Mouse (Mus musculus): ENCODE data around the gene Mlh3. TPM values are rescaled to one million over a fixed set of nuclear protein-coding genes. Genes with fewer than 3 reads are reported as not detected.
A peak's percentile ranks its signal among the peaks of the same experiment; 100 is the strongest.

The Mlh3 gene
- polyA plus RNA-seq, 1 experiment from 2014 or later, result 4.0 TPM

GRCm38 (mm10) chr12:85196191-85196590, 74.2 kb downstream of the Mlh3 start:
- 74% methylated on average over 10 of the region's 10 CpGs for WGBS (ENCODE audit: insufficient replicate concordance)
- no peak overlapping the region for H3K4me2 ChIP-seq
- no peaks in the 10 kb centered on the region for H3K36me3 ChIP-seq
- H3K9me3 ChIP-seq (replicated peaks), result no peaks in the 10 kb centered on the region
- no peak overlapping the region for H3K27ac ChIP-seq
- no peak for ATAC-seq
- no peak overlapping the region for H3K4me3 ChIP-seq
- no peak overlapping the region for H3K9ac ChIP-seq
- no peaks in the 10 kb centered on the region; the same call in 1 of the 2 replicates for H3K27me3 ChIP-seq (replicated peaks)
- peaks cover 7% of the 10 kb centered on the region; the same call in 1 of the 2 replicates for H3K4me1 ChIP-seq

GRCm38 (mm10) chr12:85195086-85195485, 75.3 kb downstream of the Mlh3 start:
- Histone ChIP-seq H3K36me3 (no peaks in the 10 kb centered on the region), H3K27ac (no peak overlapping the region), H3K4me2 (no peak overlapping the region), H3K9me3 (replicated peaks) (no peaks in the 10 kb centered on the region), H3K4me1 (peaks cover 7% of the 10 kb centered on the region; the same call in 1 of the 2 replicates), H3K9ac (no peak overlapping the region), H3K4me3 (no peak overlapping the region), H3K27me3 (replicated peaks) (no peaks in the 10 kb centered on the region; the same call in 1 of the 2 replicates)
- 80% methylated on average over 5 of the region's 5 CpGs for WGBS (ENCODE audit: insufficient replicate concordance)
- ATAC-seq, result no peak

- H3K4me1 ChIP-seq, result peaks cover 7% of the 10 kb centered on the region; the same call in 1 of the 2 replicates
- no peak overlapping the region for H3K27ac ChIP-seq
- H3K27me3 ChIP-seq (replicated peaks), result no peaks in the 10 kb centered on the region; the same call in 1 of the 2 replicates
- 76% methylated on average over 4 of the region's 4 CpGs for WGBS (ENCODE audit: insufficient replicate concordance)
- no peak overlapping the region for H3K4me3 ChIP-seq
- H3K9me3 ChIP-seq (replicated peaks), result no peaks in the 10 kb centered on the region
- no peak overlapping the region for H3K4me2 ChIP-seq
- H3K36me3 ChIP-seq, result no peaks in the 10 kb centered on the region
- H3K9ac ChIP-seq, result no peak overlapping the region
- ATAC-seq, result no peak
Measured at GRCm38 (mm10) chr12:85194623-85195018, 75.8 kb downstream of the Mlh3 start.

GRCm38 (mm10) chr12:85193923-85194622, 76.3 kb downstream of the Mlh3 start:
- WGBS (ENCODE audit: insufficient replicate concordance), result 76% methylated on average over 11 of the region's 11 CpGs
- Histone ChIP-seq H3K27me3 (replicated peaks) (no peaks in the 10 kb centered on the region; the same call in 1 of the 2 replicates), H3K36me3 (no peaks in the 10 kb centered on the region), H3K4me1 (peaks cover 7% of the 10 kb centered on the region; the same call in 1 of the 2 replicates), H3K4me2 (no peak overlapping the region), H3K9me3 (replicated peaks) (no peaks in the 10 kb centered on the region), H3K27ac (no peak overlapping the region), H3K4me3 (no peak overlapping the region), H3K9ac (no peak overlapping the region)
- ATAC-seq, result no peak

GRCm38 (mm10) chr12:85193146-85193545, 77.3 kb downstream of the Mlh3 start:
- H3K36me3 ChIP-seq, result no peaks in the 10 kb centered on the region
- no peak overlapping the region for H3K4me3 ChIP-seq
- peaks cover 7% of the 10 kb centered on the region; the same call in 1 of the 2 replicates for H3K4me1 ChIP-seq
- H3K4me2 ChIP-seq, result no peak overlapping the region
- H3K9me3 ChIP-seq (replicated peaks), result no peaks in the 10 kb centered on the region
- H3K27ac ChIP-seq, result no peak overlapping the region
- no peak for ATAC-seq
- H3K27me3 ChIP-seq (replicated peaks), result no peaks in the 10 kb centered on the region; the same call in 1 of the 2 replicates
- WGBS (ENCODE audit: insufficient replicate concordance), result 72% methylated on average over 10 of the region's 10 CpGs
- H3K9ac ChIP-seq, result no peak overlapping the region

GRCm38 (mm10) chr12:85192461-85193108, 77.8 kb downstream of the Mlh3 start:
- no peaks in the 10 kb centered on the region; the same call in 1 of the 2 replicates for H3K27me3 ChIP-seq (replicated peaks)
- no peak overlapping the region for H3K9ac ChIP-seq
- no peaks in the 10 kb centered on the region for H3K36me3 ChIP-seq
- H3K27ac ChIP-seq, result no peak overlapping the region
- no peaks in the 10 kb centered on the region for H3K9me3 ChIP-seq (replicated peaks)
- H3K4me1 ChIP-seq, result peaks cover 7% of the 10 kb centered on the region; the same call in 1 of the 2 replicates
- no peak overlapping the region for H3K4me3 ChIP-seq
- 0 out of 2 replicates have a peak overlapping the region, but pooled peaks have one; percentile 21 for H3K4me2 ChIP-seq
- 25% methylated on average over 19 of the region's 19 CpGs for WGBS (ENCODE audit: insufficient replicate concordance)
- ATAC-seq, result no peak

GRCm38 (mm10) chr12:85190290-85190689, 80.1 kb downstream of the Mlh3 start:
- H3K9ac ChIP-seq, result no peak overlapping the region
- WGBS (ENCODE audit: insufficient replicate concordance), result 54% methylated on average over 7 of the region's 7 CpGs
- H3K4me2 ChIP-seq, result no peak overlapping the region
- H3K27me3 ChIP-seq (replicated peaks), result peaks cover 5% of the 10 kb centered on the region; the same call in 1 of the 2 replicates
- peaks cover 7% of the 10 kb centered on the region; the same call in 1 of the 2 replicates for H3K4me1 ChIP-seq
- H3K36me3 ChIP-seq, result no peaks in the 10 kb centered on the region
- no peaks in the 10 kb centered on the region for H3K9me3 ChIP-seq (replicated peaks)
- H3K4me3 ChIP-seq, result no peak overlapping the region
- H3K27ac ChIP-seq, result no peak overlapping the region
- ATAC-seq, result no peak

GRCm38 (mm10) chr12:85186361-85186760, 84.0 kb downstream of the Mlh3 start:
- no peak overlapping the region for H3K4me2 ChIP-seq
- no peak overlapping the region for H3K4me3 ChIP-seq
- H3K9me3 ChIP-seq (replicated peaks), result no peaks in the 10 kb centered on the region
- H3K27ac ChIP-seq, result no peak overlapping the region
- no peaks in the 10 kb centered on the region for H3K36me3 ChIP-seq
- no peaks in the 10 kb centered on the region for H3K4me1 ChIP-seq
- H3K27me3 ChIP-seq (replicated peaks), result peaks cover 39% of the 10 kb centered on the region
- H3K9ac ChIP-seq, result no peak overlapping the region
- ATAC-seq, result no peak
- WGBS (ENCODE audit: insufficient replicate concordance), result 51% methylated on average over 7 of the region's 7 CpGs

- Histone ChIP-seq H3K4me3 (no peak overlapping the region), H3K9me3 (replicated peaks) (no peaks in the 10 kb centered on the region), H3K9ac (no peak overlapping the region), H3K4me2 (no peak overlapping the region), H3K27ac (no peak overlapping the region), H3K36me3 (no peaks in the 10 kb centered on the region), H3K27me3 (replicated peaks) (peaks cover 44% of the 10 kb centered on the region), H3K4me1 (no peaks in the 10 kb centered on the region)
- ATAC-seq, result no peak
- 53% methylated on average over 8 of the region's 8 CpGs for WGBS (ENCODE audit: insufficient replicate concordance)
Measured at GRCm38 (mm10) chr12:85185810-85186209, 84.6 kb downstream of the Mlh3 start.

Small RNA genes lying within 50 kb of the gene (microRNA-seq; reads per million reads assigned to microRNA genes)
- not detected for gene Mir6938

Other genes starting within 250 kb of the Mlh3 start
- 3.9 and 4.1 TPM in 2 replicates for gene Prox2, start 159.8 kb downstream of the Mlh3 start, polyA plus RNA-seq (2016; fragmentation: Nextera tagmentation; extraction: Ambion mirVana)
- gene Dlst, start 159.8 kb downstream of the Mlh3 start, polyA plus RNA-seq (2016; fragmentation: Nextera tagmentation; extraction: Ambion mirVana), result 99.5 and 104 TPM in 2 replicates
- gene Rps6kl1, start 119.3 kb downstream of the Mlh3 start, polyA plus RNA-seq (2016; fragmentation: Nextera tagmentation; extraction: Ambion mirVana), result 0.57 and 0.60 TPM in 2 replicates
- 0.97 and 1.6 TPM in 2 replicates for gene Pgf, start 92.8 kb downstream of the Mlh3 start, polyA plus RNA-seq (2016; fragmentation: Nextera tagmentation; extraction: Ambion mirVana)
- gene Eif2b2, start 51.1 kb downstream of the Mlh3 start, polyA plus RNA-seq (2016; fragmentation: Nextera tagmentation; extraction: Ambion mirVana), result 53.4 and 60.9 TPM in 2 replicates
- 76.1 and 78.7 TPM in 2 replicates for gene Acyp1, start 17.8 kb upstream of the Mlh3 start, polyA plus RNA-seq (2016; fragmentation: Nextera tagmentation; extraction: Ambion mirVana)
- 0.12 and 0.14 TPM in 2 replicates for gene Zc2hc1c, start 18.0 kb upstream of the Mlh3 start, polyA plus RNA-seq (2016; fragmentation: Nextera tagmentation; extraction: Ambion mirVana)
- gene Nek9, start 68.8 kb upstream of the Mlh3 start, polyA plus RNA-seq (2016; fragmentation: Nextera tagmentation; extraction: Ambion mirVana), result 11.6 and 12.1 TPM in 2 replicates
- 194 and 195 TPM in 2 replicates for gene Tmed10, start 104.2 kb upstream of the Mlh3 start, polyA plus RNA-seq (2016; fragmentation: Nextera tagmentation; extraction: Ambion mirVana)
- gene Fos, start 203.3 kb upstream of the Mlh3 start, polyA plus RNA-seq (2016; fragmentation: Nextera tagmentation; extraction: Ambion mirVana), result 1.4 and 1.5 TPM in 2 replicates